Mouse (Mus musculus) testis, postnatal 14 days (tissue): ENCODE results near the gene Cadm1.

Source experiments
- DNase-seq: peaks from one replicate; pipeline ENCODE4 v3.0.0; 2021; ENCODE audit warnings: low spot score

Gene Cadm1

GRCm38 (mm10) chr9:47744916-47745315 is 214.9 kb downstream of the Cadm1 start:
- DNase-seq = no peak

- DNase-seq = no peak
Observed at GRCm38 (mm10) chr9:47745716-47746115, 215.7 kb downstream of the Cadm1 start.

DNA sequence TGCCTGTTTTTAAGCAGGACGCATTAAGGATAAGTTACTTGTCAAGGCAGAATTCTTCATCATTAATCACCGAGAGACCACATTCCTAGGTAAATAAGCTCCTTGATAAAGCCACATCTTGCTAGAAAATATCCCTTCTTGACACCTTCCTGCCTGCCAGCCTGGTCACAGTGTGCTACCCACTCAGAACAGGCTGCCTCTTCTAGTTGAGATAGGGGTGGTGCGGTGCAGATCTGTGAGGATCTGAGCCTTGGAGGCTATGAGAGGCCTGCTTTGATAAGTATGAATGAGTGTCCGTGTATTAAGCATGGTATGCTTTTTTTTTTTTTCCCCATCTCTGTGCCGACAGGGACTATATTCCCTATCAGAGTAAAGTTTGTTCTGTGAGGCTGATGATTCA is 219.2 kb downstream of the Cadm1 start:
- no peak for DNase-seq

GRCm38 (mm10) chr9:47752516-47752915 is 222.5 kb downstream of the Cadm1 start:
- no peak for DNase-seq

GRCm38 (mm10) chr9:47753127-47753526 is 223.2 kb downstream of the Cadm1 start:
- no peak for DNase-seq

DNA sequence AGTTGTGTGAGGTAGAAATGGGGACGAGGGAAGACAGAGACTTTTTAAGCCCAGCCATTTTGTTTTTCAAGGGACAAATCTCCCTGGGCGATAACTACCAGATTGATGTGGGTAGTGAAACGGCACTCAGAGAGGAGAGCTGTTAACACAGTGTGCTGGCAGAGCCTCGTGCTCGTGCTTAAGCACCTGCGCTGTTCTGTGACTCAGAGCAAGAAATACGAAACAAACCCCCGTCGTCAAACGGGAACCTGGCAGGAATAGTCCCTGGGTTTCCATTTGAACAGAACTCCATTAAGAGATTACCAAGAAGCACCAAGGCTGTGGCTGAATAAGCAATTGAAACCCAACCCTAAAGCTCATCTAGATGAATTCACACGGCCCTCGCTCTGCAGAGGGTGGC is 225.1 kb downstream of the Cadm1 start:
- no peak for DNase-seq

DNA sequence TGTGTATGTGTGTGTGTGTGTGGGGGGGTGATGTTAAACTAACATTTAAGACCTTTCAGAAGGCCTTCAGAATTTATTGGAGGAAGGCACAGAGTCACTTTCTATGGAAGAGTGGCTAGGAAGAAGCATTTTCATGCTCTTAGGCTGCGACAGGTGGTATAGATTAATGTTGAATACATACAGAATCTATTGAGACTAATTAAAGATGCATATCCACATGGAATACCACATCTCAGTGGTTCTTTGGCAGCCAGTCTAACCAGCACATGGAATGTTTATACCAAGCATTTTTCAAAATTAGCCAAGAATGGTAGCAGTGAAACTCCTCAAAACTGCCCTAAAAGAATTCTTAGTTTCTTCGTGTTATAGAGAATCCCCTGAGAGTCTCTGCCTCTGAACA is 227.8 kb downstream of the Cadm1 start:
- DNase-seq = no peak

DNA sequence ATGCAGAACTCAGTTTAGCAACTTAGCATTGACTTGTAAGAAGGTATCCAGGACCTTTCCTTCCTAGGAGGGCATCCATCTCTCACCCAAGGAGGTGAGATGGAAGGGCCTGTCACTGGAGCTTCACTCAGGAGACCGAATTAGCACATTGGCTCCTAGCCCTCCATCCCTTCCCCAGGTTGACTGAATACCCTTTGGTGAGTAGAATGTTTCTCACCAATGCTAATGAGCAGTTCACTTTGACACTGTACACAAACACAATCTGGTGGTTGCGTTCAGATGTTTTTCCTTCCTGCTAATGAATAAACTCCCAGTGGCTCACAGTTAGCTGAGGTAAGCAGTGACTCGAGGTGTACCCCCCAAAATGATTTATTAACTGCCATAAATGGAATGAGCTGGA is 228.3 kb downstream of the Cadm1 start:
- DNase-seq = no peak

GRCm38 (mm10) chr9:47759807-47760206 is 229.8 kb downstream of the Cadm1 start:
- DNase-seq = no peak

DNA sequence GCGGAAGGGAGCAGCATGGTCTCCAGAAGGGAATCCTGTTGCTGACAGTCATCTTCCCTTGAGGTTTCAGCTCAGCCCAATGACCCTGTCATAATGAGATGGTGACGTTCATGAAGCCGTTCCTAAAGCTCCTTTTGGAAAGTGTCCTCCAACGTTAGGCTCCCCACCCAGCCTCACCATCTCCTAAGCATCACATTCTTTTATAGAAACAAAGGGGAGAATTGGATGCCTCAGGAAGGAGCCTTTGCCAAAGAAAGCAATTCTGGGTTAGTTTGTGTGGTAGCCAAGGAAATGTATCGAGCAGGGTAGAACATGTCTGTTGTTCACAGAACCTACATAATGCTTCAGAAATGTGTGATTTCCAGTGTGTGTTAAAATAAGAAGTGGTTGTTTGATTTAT is 231.6 kb downstream of the Cadm1 start:
- DNase-seq = no peak

GRCm38 (mm10) chr9:47762913-47763312 is 232.9 kb downstream of the Cadm1 start:
- DNase-seq = no peak

- DNase-seq = no peak
Observed at GRCm38 (mm10) chr9:47764920-47765319, 234.9 kb downstream of the Cadm1 start.

DNA sequence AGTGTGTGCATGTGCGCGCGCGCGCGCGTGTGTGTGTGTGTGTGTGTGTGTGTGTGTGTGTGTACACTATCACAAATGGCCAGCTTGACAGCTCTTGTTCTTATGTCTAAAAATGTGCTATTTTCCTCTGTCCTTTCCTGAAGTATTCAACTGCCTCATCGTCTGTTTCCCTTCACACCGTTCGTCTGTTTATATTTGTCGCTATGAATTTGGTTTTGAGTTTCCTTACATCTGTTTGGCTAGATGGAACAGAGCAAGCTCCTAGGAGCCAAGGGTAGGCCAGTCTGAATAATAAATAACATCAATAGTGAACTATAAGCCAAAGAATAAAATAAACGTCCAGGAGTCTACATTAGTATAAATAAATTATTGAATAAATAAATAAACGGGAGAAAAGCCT is 235.3 kb downstream of the Cadm1 start:
- DNase-seq = no peak

DNA sequence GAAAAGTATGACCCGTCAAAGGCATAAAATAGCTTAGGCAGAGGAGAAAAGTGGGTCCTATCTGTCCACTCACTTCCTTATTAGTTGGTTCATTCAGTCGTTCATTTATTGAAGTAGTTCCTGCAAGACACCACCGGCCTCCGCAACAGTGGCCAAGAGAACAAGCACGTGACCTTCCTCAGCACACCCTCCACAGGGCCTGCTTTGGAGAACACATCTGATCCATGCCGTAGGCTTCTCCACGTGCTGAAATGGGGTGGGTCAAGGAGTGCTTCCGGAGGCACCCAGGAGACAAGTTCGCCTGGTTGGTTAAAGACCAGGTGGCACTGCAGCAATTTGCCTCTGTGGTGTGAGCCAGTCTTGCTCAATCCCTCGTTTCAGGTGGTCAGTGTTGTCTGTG is 236.4 kb downstream of the Cadm1 start:
- DNase-seq = no peak

- DNase-seq = no peak
Observed at GRCm38 (mm10) chr9:47770836-47771235, 240.9 kb downstream of the Cadm1 start.

DNA sequence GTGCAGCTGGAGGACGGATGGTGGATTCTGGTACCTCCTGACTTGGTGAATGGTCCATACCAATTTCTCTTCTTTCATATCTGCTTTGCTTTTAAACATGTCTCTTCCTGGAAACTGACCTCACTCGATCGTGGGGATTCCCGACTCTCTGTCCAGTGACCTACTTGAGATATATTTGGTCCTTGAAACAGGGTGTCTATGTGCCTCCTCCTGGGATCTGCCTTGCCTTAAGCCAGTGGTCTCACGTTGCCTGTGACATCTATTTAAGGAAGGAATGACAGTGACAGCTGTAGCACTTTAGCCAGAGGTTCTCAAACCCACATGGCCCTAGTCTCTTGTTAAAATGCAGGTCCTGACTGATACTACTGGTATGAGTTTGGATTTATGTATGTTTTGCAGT is 242.0 kb downstream of the Cadm1 start:
- no peak for DNase-seq

DNA sequence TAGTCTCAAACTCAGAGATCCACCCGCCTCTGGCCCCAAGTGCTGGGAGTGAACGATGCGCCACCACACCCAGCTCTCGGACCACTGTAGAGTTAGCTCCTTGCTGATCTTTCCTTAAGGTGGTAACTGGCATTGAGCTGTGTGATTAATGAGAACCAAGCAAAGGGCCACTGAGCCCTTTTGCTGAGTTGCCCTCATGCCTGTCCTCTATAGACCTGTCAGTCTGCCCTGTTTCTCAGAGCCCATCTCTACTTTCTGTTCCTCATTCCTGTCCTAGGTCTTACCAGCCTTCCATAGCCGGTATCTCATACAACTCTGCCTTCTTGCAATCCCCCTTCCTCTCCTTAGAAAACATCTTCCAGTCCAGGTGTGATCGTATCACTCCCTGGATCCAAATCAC is 242.8 kb downstream of the Cadm1 start:
- no peak for DNase-seq

- no peak for DNase-seq
Observed at GRCm38 (mm10) chr9:47776941-47777919, 247.3 kb downstream of the Cadm1 start.

DNA sequence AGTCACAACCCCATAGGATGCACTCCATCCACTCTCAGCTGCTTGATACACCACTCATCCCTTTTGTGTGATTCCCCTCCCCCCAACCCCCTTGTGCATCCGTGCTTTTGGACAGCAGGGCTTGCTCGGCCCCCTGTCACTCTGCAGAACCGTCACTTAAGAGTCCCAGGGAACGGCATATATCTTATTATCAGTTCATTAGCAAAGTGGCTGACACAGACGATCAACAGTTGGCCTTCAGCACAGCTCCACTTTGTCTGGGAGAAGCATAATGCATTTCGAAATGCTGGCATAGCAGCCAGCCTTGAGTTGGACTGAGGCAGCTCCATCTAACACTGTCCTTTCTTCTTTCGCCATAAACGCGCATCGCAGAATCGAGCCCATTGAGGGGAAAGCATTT is 248.5 kb downstream of the Cadm1 start:
- no peak for DNase-seq

GRCm38 (mm10) chr9:47779291-47779690 is 249.3 kb downstream of the Cadm1 start:
- DNase-seq = no peak

GRCm38 (mm10) chr9:47786642-47787041 is 256.7 kb downstream of the Cadm1 start:
- no peak for DNase-seq

DNA sequence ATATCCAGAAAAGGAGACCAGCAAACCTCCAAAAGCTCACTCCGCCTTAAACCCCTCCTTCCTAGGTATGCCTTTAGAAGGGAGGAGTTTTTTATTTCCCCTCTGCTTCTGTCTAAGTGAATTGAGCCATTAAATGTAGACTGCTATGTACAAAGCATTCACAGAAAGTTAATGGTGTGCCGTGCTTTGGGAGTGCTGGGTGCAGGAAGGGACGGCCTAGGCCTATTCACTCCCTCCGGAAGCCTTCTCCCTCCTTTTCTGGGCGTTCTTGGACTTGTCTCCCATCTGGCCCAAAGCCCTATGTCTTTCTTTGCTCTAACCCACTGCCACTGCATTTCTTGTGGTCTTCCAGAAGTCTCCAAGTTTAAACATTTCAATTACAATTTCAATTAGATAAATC is 268.5 kb downstream of the Cadm1 start:
- no peak for DNase-seq

- DNase-seq = no peak
Observed at GRCm38 (mm10) chr9:47801242-47801641, 271.3 kb downstream of the Cadm1 start.

- no peak for DNase-seq
Observed at GRCm38 (mm10) chr9:47802527-47802926, 272.6 kb downstream of the Cadm1 start.
